Mouse (Mus musculus): ENCODE results near the gene Amz2.

DNA sequence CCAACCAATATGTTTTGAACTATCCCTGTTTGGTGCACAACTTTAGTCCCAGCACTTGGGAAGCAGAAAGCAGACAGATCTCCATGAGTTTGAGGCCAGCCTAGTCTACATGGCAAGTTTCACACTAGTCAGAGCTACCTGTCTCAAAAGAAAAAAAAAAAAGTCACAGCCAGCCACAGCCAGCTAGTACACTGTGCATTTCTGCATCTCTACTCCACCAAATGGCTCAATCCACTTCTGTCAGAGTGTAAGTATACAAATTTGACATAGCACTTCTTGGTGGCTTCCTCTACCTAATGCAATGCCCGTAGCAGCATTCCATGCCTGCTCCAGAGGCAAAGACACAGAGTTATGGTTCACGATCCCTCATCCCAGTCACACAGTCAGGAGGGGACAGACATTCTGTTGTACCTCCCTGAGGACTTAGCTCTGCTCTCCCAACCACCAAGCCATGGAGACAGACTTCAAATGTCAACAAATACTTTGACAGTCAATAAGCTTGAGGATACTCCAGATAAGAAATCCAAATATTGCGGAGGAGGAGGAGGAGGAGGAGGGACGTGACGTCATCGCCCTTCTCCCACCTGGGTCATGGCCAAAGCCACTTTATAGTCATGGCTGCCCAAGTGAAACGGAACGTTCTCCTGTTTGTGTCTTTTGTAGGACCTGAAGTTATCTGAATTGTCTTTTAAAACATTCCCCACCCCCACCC is 8.9 kb upstream of the Amz2 start:
- TF ChIP-seq CTCF (IDR thresholded peaks at IDR 0.05; ENCODE audit: low read depth, low read length) (no peak), GATA1 (IDR thresholded peaks at IDR 0.05; ENCODE audit: borderline replicate concordance, low read length) (no peak), TAL1 (conservative IDR thresholded peaks at IDR 0.05; ENCODE audit: low read depth, low read length) (no peak)
